Mouse (Mus musculus) megakaryocyte-erythroid progenitor cell, adult 5 weeks (primary cell): ENCODE data around the gene Ctcfl. TPM values are rescaled to one million over a fixed set of nuclear protein-coding genes. Genes with fewer than 3 reads are reported as not detected.

ENCODE experiments used
- polyA plus RNA-seq: library from polyadenylated mRNA; stranded (reverse); fragments of >175 nt; gene quantifications from 2 replicates; pipeline ENCODE4 v1.2.3, GENCODE M21; 2012

The Ctcfl gene
- polyA plus RNA-seq, result not detected in 2 replicates

DNA sequence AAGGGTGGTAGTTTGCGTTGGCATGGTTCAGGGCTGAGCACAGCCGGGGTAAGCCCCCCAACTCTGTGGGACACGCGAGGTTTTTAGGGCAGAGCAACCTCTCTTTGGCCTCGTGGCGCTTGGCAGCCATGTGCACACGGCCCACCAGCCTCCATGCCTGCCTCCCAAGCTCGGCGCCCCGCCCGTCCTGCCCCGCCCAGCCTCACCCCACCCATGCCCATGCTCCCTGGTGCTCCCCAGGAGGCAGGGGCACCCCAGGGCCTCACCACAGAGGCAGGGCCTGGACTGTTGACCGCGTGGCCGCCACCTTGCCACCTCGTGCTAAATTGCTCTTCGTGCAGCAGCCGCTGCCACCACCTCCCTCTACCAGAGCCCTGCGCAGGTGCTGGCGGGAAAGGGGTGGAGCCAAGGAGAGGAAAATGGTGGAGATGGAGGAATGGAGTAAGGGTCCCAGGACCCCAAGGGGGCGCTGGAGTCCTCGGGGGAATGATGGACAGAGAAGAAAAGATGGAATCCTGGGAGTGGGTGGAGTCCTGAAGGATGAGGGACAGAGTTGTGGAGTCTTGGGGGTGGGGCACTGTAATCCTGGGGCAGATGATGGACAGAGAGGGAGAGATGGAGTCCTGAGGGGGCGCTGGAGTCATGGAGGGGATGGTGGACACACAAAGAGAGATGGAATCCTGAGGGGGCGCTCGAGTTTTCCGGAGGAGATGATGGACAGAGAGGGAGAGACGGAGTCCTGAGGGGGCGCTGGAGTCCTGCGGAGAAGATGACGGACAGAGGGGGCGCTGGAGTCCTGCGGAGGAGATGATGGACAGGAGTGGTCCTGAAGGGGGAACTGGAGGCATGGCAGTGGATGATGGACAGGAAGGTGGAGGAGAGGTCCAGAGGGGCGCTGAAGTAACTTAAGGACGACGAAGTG is at the start of gene Ctcfl:
Gene Ctcfl, minus strand, starts transcription at position 503 of the 922 bp plus-strand sequence.

DNA sequence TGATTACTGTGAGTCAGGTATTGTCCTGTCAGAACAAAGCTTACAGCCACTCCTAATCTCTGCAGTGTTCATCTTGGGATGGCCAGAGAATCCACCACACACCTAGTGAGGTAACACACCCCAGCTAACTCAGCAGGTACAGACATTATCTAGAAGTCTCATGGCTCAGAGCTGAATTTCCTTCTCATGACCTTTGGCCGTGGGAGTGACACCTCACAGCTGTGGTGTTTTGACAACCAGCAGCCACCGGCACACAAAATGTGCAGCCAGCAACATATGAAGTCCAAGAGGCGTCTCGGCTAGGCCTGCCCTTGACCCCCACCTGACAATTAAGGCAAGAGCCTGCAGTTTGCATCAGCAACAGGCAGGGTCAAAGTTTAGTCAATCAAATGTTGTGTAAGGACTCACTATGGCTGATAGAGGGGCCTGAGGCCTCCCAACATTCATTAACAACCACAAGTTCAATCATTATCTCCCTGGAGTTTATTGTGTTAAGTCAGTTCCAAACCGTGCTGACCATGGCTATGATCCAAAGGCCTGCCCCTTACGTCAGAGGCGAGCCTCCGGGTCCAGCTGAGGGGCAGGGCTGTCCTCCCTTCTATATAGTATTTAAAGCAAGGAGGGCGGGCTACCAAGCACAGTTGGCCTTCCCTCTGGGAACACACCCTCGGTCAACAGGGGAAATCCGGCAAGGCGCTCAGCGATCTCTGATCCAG is 33.3 kb upstream of the Ctcfl start, which contains the start of gene Pck1:
Gene Pck1, plus strand, starts transcription at position 613 of the 716 bp plus-strand sequence.

Other genes starting within 250 kb of the Ctcfl start
- 0.48 and 0.65 TPM in 2 replicates for gene Bmp7, start 179.2 kb downstream of the Ctcfl start, polyA plus RNA-seq
- gene Spo11, start 141.8 kb downstream of the Ctcfl start, polyA plus RNA-seq, result 0.08 and 0.09 TPM in 2 replicates
- 42.7 and 44.2 TPM in 2 replicates for gene Rae1, start 119.4 kb downstream of the Ctcfl start, polyA plus RNA-seq
- 473 and 490 TPM in 2 replicates for gene Rbm38, start 99.0 kb downstream of the Ctcfl start, polyA plus RNA-seq
- not detected in 2 replicates for gene Pck1, start 33.5 kb upstream of the Ctcfl start, polyA plus RNA-seq
- gene Zbp1, start 99.4 kb upstream of the Ctcfl start, polyA plus RNA-seq, result 2.0 and 3.4 TPM in 2 replicates
- 4.8 and 6.6 TPM in 2 replicates for gene Pmepa1, start 157.0 kb upstream of the Ctcfl start, polyA plus RNA-seq